Mouse (Mus musculus): ENCODE measurements around the gene Fkbp8.

DNA sequence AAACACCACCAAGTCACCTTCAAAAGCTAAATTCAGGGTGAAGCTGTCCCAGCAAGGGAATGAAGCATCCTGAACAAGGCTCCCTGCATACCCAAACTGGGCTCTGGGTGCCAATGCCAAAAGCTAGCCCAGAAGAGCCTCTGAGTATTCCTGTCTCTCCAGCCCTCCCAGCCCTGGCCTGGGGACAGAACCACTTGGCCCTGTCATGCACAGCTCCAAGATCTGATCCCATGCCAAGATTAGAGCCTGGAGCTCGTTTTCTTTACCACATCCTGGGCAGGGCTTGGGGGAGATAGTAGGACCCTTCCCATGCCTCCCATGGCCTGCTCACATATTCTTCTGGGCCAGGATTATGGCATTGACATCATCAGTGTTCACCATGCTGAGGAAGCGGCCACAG is 7.9 kb upstream of the Fkbp8 start:
- no peak for TF ChIP-seq CTCF (IDR thresholded peaks at IDR 0.05; ENCODE audit: extremely low read depth, insufficient read depth, insufficient read length, insufficient replicate concordance)
- no peak for TF ChIP-seq POLR2A (IDR thresholded peaks at IDR 0.05; ENCODE audit: low read depth, low read length)

Data from spleen, adult 2 months (tissue).